Mouse (Mus musculus) liver, embryonic 14.5 days (tissue): ENCODE results near the gene Tyw1.

Source experiments
- CTCF ChIP-seq: IDR thresholded peaks from 2 replicates; pipeline ENCODE4 v1.5.1; 2016; ENCODE audit warnings: antibody characterized with exemption, low read depth, control low read depth
- EP300 ChIP-seq: IDR thresholded peaks from 2 replicates; pipeline ENCODE4 v1.6.1; 2016; ENCODE audit warnings: antibody characterized with exemption, low read depth

DNA sequence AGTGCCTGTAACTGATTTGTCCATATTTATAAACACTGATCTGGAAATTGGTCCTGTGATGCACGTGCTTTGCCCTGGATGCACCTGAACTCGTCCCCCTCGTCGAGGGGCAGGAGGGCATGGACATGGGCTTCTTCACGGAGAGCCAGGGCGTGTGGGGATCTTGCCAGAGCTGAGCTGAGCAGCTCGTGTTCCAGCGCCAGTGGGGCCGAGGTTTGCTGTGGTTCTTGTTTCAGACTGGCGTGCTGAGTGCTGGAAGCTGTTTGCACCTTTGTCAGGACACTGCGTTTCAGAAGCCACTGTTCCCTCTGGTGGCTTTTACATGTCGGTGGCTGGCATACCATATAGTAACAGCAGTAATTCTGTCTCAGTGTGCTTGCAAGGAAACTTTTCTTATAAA is 14.0 kb upstream of the Tyw1 start:
- TF ChIP-seq CTCF = no peak
- no peak for TF ChIP-seq EP300
